Mouse (Mus musculus) G1E (cell line): ENCODE data around the gene Smc5.

ENCODE experiments used
- CTCF ChIP-seq: IDR thresholded peaks from 2 replicates; pipeline ENCODE4 v1.5.1; 2012; ENCODE audit warnings: low read depth, low read length, inconsistent platforms, mixed read lengths
- TAL1 ChIP-seq: conservative IDR thresholded peaks from 2 replicates; pipeline ENCODE4 v1.6.1; 2012; ENCODE audit warnings: low read depth, low read length, inconsistent platforms, mixed read lengths

GRCm38 (mm10) chr19:23193076-23193475 is 80.6 kb downstream of the Smc5 start:
- TF ChIP-seq CTCF (no peak), TAL1 (no peak)
